Comparison of ENCODE assay signal across 8 mouse cellular contexts in genomic region chr9:95405511-95405945, GRCm38 (mm10). TPM values are rescaled to one million over a fixed set of nuclear protein-coding genes. Genes with fewer than 3 reads are reported as not detected.
DNase-seq lines count a peak whose midpoint lies in the region; ATAC-seq lines count a peak whose summit lies in the region.

No protein-coding gene starts in this region.

- peak; percentile 38 for ATAC-seq in frontal cortex, adult (ENCODE audit: low TSS enrichment)
- ATAC-seq in hematopoietic stem cell, adult 5-6 weeks (replicated peaks in 1 of 2; ENCODE audit: insufficient read depth in 1 of 2, low FRiP score in 2 of 2, low TSS enrichment in 1 of 2, low read depth in 1 of 2, poor library complexity in 2 of 2, severe bottlenecking in 2 of 2) = peak; percentile 74 to 85

- peak; percentile 88 for DNase-seq in CD4-positive, CD25-positive, alpha-beta regulatory T cell, adult 2 months (ENCODE audit: low read depth, low spot score)
- peak; percentile 41 for DNase-seq in cerebellum, adult 11-12 months
- DNase-seq in layer of hippocampus, adult 8-10 months (ENCODE audit: low spot score in 2 of 2) = peak; percentile 76 to 90
- peak; percentile 59 for DNase-seq in lung, adult 18-20 months
- peak; percentile 49 for DNase-seq in ovary, adult 18-20 months (ENCODE audit: low spot score)
- DNase-seq in thymus, postnatal 14 days = peak; percentile 91

RNA-seq across cellular contexts. Expression of gene Chst2, which starts 1.0 kb away (rescaled TPM):
- total RNA-seq in hematopoietic stem cell, adult 5-6 weeks (2017) = 0.44 and 0.89 TPM in 2 replicates
- 100 to 1,000 TPM in 1 of 4 experiments, 10 to 100 TPM in 3; 90.7 to 106 (median 96.3) TPM for total RNA-seq in layer of hippocampus, adult 8-10 months (2022)

Comparison
In these comparisons a context has a peak if more than half of its experiments do, and no peak if none do; other contexts are left out.
1. Peak in every context shown above with its lines: DNase-seq and ATAC-seq.
2. DNase-seq: peak in every context shown above with its lines; median percentile 91 in thymus, postnatal 14 days; 88 in CD4-positive, CD25-positive, alpha-beta regulatory T cell, adult 2 months; 83 in layer of hippocampus, adult 8-10 months; 59 in lung, adult 18-20 months; 49 in ovary, adult 18-20 months; 41 in cerebellum, adult 11-12 months.
3. RNA of gene Chst2, which starts 1.0 kb away (total RNA-seq): 90.7 to 106 TPM in layer of hippocampus, adult 8-10 months; 0.44 to 0.89 TPM in hematopoietic stem cell, adult 5-6 weeks; every median in the first group is over 10 times any median in the second.